Mouse (Mus musculus) mouse trophoblast stem cell (cell line): ENCODE measurements around the gene Fads3.

Experiments
- in situ Hi-C, 2 experiments: fragments of 300-500 bp; cut with MseI, MboI; formaldehyde crosslinking; loops; 2 replicates in 1 of 2; 3 replicates in 1 of 2; pipeline ENCODE4 v1.15.1; 2025

Gene Fads3

DNA sequence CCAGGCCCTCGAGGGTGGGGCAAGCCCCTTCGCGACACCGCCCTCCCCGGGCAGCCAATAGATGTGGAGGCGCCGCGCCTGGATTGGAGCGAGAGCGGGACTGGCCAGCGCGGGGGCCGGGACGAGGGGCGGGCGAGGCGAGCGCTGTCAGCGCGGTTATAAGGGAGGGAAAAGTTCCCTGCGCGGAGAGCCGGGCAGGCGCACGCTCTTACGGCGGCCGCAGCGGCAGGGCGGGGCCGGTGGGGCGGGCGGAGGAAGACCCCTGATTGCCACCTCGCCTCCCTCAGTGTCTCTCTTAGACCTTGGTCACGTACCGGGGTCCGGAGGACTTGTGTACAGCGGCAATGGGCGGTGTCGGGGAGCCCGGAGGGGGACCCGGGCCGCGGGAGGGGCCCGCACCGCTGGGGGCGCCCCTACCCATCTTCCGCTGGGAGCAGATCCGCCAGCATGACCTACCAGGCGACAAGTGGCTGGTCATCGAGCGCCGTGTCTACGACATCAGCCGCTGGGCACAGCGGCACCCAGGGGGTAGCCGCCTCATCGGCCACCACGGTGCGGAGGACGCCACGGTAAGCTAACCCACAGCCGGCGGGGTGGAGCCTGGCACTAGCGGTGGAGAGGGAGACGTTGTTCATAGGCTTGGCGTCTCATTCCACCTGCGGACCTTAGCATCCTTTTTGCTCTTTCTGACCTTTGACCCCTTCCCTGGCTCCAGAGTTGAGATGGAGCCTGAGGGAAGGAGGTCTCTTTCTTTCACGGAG lies at the start of gene Fads3:
TSS of gene Fads3 (plus strand) at position 182 of the 761 bp plus-strand sequence.
- in situ Hi-C loops: no loop called here

DNA sequence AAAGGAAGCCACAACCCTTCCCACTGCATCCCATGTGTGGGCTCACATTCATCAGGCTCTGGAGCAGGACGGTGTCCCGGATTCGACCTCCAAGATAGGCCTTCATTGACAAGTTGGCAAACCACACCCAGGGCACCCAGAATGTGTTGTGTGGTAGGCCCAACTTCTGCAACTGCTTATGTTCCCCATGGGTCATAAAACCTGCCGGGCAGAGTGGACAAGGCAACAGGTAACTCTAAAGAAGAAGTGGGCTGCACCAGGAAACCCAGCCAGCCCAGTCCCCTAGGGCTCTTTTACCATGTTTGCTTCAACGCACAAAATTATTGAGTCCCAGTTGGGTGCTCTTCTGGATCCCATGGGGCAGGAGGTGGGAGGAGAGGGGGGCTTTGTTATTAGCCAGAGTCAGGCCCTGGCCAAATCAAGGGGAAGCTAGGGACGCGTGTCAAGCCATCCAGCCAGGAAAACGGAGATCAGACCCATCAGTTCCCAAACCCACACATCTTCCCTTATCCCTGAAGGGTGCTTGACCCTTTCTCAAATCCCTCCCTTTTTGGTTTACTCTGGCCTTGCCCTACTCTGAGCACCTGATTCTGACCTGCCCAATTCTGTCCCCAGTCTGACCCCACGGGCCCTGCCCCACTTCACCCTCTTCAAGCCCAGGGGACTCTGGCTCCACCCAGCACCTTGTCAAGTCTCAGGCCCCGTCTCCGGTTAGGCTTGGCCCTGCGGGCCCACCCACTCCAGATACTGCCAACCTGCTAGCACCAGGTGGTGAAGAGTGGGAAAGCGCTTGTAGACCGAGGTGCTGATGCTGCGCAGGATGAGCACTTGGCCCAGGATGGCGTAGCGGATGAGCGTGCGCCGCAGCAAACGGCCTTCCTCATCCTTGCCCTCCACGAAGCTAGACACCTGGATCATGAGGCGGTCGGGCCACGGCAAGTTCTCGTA lies 49.1 kb upstream of the Fads3 start:
- in situ Hi-C loops: loop anchor here (5.0 kb wide), 2 partner anchors 70 to 75 kb away; no protein-coding TSS in a partner anchor

DNA sequence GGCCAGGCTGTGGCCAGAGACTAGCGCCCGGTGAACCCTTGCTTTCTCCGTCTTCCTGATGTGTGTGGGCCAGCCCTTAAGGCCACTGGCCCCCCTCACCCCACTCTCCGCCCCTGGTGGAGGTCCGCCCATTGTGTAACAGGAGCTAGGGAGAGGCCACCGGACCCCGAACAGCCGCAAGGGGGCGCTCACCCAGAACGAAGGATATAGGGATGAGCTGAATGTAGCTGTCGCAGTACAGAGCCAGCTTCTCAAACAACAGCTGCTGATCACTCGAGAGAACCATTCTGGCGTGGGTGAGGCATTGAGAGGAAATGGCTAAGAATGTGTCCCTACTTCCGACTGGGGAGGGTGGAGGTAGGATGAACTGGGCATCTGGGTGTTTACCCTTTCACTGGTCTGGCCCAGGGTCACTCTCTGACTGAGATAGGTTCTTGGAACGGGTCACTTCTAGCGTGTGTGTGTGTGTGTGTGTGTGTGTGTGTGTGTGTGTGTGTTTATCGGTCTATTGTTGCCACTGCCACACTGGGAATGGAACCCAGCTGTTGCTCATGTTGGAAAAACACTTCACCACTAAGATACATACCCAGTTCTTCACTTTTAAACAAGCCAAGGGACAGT lies 48.2 kb upstream of the Fads3 start:
- in situ Hi-C loops: loop anchor here (5.0 kb wide), 2 partner anchors 71 to 76 kb away; no protein-coding TSS in a partner anchor

DNA sequence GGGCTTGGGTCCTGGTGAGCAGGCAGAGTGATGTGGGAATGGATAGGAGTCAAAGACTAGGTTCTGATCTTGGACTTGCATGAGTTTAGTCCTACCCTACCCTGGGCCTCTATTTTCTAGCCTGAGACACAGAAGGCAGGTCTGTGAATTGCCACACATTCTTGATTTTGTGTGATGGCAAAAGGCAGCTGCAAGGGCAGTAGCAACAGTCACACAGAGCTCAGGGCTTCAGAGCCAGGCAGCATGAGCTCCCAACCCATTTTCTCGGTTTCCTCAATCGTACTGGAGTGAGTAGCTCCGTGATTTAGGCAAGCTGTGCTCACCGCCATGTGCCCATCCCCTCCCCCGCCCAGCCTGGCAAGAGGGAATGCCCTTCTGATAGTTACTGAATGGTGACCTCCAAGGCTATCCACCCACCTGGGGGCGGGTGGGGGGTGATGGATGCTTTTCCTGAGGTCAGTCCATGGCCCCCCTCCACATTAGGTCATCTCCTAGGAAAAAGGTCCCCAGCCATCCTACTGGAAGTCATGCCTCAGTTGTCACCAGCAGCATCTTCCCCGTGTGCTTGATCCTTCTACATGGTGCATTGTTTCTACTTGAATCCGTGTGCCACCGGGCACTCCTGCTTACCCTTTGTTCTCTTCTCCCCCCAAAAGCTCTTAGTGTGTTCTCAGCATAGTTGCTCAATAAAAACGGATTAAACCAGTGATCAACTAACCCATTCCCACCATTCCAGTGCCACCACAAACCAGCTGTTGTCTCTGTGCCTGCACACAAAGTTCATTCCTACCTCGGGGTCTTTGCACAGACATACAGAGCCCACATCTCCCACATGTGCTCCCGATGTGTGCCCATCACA lies 43.9 kb upstream of the Fads3 start:
- in situ Hi-C loops: loop anchor here in 1 of 2 experiments (5.0 kb wide), 1 partner anchor 35 kb away; no protein-coding TSS in a partner anchor

DNA sequence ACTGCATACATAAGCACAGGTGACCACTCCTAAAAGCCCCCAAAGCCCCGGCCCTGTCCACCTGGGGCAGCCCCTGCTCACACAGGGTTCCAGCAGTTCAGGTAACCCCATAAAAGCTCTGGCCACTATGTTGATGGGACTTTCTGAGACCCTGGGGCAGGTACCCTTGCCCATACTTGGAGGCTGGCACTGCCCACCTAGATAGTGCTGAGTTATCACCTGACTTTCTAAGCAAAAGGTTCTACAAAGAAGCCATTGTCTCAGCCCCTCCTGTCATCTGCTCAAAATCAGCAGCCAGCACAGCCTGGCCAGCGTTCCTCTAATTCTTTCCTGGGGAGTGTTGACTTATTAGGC lies 43.3 kb upstream of the Fads3 start:
- in situ Hi-C loops: loop anchor here in 1 of 2 experiments (5.0 kb wide), 1 partner anchor 34 kb away; no protein-coding TSS in a partner anchor

DNA sequence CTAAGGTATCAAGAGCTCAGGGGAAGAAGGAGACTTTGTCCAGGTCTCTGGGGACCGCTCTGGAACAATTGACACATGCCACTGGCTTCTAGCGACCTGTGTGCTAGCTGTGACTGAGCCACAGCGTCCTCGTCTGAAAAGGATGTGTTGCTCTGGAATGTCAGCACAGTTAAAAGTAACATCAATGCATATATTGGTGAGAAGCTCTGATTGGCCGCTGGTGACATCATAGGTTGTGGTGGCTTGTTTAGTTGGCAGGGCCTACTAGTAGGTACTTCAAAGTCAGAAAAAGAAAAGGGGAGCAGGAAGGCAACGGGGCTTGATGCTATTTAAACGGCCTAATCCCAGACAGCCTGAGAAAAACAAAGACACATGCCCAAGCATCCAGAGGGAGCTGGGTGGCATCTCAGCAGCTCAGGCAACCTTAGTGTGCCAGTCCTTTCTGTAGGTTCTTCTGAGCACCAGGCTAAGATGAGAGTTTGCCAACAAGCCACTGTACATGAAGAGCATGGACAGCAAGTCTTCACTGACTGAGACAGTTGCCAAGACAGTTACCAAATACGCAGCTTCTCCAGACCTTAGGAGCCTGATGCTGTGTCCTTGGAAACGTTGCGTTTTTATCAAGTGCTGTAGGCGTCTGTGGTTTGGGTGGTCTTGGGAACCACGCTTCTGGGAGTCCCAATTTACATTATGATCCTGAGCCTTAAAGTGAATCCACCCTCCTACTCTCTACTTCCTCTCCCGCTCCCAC lies 42.5 kb upstream of the Fads3 start:
- in situ Hi-C loops: loop anchor here in 1 of 2 experiments (5.0 kb wide), 1 partner anchor 33 kb away; no protein-coding TSS in a partner anchor

DNA sequence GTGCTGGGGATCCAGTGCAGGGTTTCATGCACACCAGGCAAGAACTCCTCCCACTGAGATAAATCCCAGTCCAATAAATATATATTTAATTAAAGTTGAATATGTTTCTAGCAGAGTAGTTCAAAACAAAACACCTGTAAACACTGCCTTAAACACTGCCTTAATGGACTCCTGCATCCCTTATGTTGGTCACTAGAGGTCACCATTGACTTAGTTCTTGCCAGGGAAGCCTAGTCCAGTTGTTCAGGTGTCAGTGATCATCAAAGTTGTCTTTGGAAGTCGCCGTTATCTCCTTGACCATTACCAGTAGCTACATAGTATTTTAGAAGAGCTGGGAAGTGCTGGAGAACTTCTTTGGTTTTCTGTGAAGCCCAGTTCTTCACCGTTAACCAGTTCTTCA lies 41.0 kb upstream of the Fads3 start:
- in situ Hi-C loops: loop anchor here in 1 of 2 experiments (5.0 kb wide), 1 partner anchor 37 kb away; no protein-coding TSS in a partner anchor

DNA sequence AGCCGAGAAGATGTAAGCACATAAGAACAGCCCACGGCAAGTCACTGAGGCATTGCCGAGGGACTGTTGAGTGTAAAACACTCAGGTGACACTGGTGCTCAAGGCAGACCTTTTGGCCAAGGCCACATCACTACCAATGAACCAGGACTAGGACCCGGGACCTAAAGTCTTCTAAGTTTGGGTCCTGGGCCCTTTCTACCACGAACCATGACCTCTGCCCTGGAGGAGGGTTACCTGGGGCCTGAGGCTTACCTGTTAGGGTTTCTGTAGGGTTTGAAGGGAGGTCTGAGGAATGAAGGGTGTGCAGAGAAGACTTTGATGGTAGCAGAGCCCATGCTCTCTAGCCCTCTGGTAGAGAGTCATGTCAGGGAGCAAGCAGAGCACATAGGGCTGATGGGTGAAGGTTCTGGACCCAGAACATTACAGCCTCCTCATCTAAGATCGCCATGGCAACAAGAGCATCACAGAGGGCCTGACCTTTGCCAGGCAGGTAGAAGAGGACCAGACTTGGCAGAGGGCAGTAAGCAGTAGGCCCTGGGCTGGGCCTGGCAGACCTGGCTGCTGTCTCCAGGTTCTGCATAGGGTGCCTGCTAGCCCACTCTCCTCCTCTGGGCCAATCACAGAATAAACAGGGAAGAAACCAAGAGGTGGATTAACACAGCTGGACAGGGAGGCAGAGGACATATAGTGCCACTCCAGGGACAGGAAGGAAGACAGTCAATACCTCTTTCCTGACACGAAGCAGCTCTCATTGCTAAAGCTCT lies 40.0 kb upstream of the Fads3 start, which contains the start of the genes Best1 and Rab3il1:
TSS of gene Best1 (minus strand) at position 428 of the 764 bp plus-strand sequence.
TSS of gene Rab3il1 (plus strand) at position 464 of the 764 bp plus-strand sequence.
- in situ Hi-C loops: loop anchor here in 1 of 2 experiments (5.0 kb wide), 1 partner anchor 36 kb away; no protein-coding TSS in a partner anchor

DNA sequence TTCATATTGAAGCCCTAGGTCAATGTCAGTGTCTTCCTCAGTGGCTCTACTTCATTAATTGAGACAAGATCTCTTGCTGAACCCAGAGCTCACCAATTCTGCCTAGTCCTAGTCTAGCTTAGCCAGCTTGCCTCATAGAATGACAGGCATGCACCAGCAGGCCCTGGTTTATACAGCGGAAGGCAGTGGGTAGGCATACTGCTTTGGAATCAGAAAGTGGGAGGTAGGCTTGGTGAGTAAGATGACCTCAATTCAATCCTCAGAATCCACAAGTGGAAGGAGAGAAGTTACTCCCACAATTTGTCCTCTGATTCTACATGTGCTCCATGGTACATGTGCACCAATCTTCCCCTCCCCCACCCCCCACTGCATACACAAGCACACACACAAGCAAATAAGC lies 37.7 kb upstream of the Fads3 start:
- in situ Hi-C loops: loop anchor here in 1 of 2 experiments (5.0 kb wide), 1 partner anchor 34 kb away; no protein-coding TSS in a partner anchor

DNA sequence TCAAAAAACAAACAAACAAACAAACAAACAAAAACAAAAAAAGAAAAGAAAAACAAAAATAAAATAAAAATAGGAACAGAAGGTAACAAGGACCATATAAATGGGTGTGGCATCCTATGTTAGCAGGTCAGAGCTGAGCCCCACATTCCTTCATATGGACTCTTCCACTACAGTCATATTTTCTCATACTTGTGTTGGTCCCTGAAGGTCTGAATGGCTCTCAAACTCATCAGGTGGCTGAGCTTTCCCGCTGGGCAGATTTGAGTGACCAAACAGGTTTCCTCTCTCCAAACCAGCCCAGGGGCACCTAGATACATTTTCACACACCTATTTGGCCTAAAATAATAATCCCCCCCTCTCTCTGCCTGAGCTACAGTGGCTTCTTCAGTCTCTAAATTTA lies 30.0 kb upstream of the Fads3 start:
- in situ Hi-C loops: no loop called here

DNA sequence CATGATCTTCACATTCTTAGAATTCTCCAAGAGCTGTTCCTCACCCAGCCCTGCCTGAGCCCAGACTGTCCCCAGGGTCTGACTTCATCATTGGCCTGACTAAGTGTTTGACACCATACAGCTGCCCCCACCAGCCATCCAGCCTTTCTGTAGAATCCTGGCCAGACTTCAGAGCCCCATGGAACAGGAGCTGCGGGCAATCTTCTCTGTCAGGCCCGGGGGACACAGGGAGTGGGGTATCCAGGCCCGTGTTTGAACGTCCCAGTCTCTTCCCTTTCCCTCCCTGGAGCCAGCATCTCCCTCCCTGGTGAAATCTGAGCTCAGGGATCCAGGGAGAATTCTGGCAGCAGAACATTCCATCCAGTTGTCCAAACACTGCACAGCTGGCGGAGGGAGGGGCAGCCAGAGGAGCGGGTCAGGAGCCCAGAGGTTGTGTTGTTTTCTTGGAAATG lies 28.5 kb upstream of the Fads3 start:
- in situ Hi-C loops: no loop called here

DNA sequence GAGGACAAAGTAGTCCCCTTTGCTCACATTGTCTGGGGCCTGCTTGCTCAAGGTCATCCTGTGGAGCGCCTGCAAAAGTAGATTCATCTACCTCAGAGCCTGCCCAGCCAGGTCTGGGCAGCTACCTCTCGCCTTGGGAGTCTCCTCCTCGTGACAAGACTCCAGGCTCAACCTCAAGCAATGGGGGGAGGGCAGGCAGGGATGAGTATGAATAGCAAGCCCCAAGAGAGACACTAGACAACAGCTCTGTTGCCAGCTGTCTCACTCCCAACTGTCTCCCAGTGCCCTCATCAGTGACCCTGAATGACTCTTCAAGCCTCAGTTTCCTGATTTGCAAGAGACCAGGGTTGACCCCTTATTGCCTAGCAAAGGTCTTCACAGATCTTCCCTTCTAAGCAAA lies 28.0 kb upstream of the Fads3 start:
- in situ Hi-C loops: no loop called here

DNA sequence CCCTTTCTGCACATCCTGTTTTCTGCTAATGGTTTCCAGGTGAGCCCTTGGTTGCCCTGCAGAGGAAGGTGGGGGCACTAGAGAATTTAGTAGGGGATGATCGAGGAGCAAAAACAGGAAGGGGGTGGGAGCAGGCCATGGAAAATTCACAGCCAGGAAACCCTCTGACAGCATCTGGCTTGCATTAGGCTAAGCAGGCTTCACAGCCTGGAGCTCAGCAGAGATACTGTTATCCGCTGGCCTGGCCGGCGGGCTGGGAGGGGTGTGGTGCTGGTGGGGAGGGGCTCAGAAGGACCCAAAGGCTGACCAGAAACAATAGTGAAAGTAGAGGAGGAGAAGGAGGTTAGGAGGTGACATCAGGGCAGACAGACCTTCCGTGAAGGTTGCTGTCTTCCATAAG lies 27.5 kb upstream of the Fads3 start:
- in situ Hi-C loops: no loop called here

DNA sequence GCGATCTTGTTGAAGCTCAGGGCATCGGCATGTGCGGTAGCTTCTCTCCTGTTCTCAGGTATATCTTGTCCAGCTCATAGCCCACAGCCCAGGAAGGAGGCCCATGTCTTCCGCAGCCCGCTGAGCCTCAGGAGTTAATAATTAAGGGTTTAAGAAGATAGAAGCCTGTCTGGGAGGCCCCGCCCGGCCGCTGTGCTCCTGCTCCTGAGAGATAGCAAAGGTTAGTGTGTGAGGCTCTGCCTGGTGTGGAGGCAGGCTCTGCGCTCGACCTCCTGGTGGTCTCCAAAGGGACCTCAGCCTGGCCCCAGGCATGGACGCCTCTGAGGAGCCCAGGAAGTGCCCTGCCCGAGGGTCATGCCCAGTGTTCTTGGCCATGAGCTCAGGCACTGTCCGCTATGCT lies 26.5 kb upstream of the Fads3 start:
- in situ Hi-C loops: no loop called here

DNA sequence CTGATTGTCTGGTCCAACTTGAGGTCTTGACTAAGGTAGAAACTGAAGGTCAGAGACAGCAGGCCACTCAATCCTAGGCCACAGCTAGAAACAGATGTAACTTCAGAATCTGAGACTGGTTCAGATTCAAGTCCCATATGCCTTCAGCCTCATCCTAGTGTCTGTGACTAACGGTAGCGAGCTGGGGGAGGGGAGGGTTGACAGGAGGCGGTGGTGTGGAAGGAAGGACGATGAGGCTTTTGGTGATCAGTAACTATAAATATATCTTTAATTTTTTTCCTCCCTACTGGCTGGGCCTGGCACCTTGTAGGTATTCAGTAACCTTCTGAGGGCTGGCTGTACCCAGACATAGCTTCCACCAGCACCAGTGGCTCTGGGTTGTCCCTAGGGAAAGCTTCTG lies 25.9 kb upstream of the Fads3 start:
- in situ Hi-C loops: no loop called here

DNA sequence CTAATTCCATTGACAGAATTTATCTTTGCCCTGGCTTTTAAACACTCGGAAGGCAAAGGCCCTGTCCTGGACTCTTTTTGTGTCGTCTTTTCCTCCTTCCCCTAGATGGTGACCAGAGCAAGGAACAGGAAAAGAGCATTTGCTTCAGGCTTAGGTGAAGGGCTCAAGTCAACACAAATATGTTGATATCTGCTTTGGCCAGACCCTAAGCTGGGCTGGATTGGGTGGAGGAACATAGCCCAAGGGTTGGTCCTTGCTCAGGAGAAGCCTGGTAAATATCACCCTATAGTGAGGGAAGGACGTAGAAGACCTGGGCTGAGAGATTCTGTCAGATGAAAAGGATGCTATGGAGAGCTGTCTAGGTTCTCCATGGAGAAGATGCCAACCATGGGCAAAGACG lies 25.2 kb upstream of the Fads3 start:
- in situ Hi-C loops: no loop called here

DNA sequence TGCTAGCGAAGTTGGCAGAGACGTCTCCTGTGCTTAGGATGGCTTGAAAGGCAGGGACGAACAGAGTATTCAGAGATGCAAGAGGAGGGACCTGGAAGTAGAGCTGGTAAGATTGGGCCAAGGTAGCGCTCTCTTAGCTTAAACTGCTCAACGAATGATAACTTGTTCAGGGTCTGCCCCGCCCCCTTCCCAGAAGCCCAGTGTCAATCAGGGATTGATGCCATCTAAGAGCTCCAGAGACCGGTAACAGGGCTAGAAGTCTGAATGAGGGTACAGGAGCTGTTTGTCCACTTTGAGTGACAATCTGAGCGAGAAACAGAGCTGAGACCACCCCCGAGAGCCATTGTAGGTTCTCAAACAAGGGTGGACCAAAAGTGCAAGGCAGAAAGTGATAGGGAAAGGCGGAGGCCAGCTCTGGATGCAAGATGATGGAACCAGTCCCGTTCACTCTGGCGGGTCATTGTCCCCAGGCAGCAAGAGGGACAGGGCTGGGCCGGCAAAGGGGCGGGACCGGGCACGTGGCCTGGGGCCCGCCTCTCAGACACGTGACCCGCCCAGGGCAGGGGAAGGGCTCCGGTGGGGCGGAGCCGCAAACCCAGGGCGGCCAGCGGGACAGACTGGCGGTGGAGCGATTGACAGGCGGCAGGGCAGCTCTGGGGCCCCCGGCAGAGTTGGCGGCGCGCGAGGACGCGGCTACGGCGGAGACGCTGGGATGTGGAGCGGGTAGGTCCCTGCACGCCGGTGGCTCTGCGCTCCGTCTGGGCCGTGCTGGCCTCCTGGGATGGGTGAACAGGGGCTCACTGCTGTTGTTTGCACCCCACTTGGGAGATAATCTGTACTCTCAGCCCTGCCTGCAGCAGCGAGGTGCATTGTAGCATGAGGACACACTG lies 23.5 kb upstream of the Fads3 start:
- in situ Hi-C loops: no loop called here

DNA sequence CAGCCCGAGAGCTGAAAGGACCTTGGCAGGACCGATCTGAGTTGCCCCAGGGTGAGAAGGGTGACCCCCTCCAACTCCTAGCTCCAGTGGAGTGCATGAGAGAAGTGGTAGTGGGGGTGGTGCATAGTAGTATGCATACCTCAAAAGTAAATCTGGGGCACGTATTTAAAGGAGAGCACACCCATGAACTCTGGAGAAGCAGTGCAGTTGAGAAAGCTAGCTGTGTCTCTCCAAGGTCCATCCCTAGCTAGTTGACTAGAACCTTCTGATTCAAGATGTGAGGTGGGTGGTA lies 22.9 kb upstream of the Fads3 start:
- in situ Hi-C loops: no loop called here
